Mouse (Mus musculus) adrenal gland, postnatal 4 days (tissue): Measurements from ENCODE around the gene Dab1. TPM values are rescaled to one million over a fixed set of nuclear protein-coding genes. Genes with fewer than 3 reads are reported as not detected.

Source experiments
- DNase-seq, 2 experiments: peaks; one replicate each; pipeline ENCODE4 v3.0.0; 2021 to 2022; ENCODE audit warnings: low spot score in 2 of 2, mixed read lengths in 2 of 2
- total RNA-seq, 2 experiments: library from RNA; stranded (reverse); gene quantifications; 2 replicates each; pipeline ENCODE4 v1.2.3; 2021

The Dab1 gene
- total RNA-seq, 2 experiments from 2014 or later, result 2.1 to 4.3 TPM

DNA sequence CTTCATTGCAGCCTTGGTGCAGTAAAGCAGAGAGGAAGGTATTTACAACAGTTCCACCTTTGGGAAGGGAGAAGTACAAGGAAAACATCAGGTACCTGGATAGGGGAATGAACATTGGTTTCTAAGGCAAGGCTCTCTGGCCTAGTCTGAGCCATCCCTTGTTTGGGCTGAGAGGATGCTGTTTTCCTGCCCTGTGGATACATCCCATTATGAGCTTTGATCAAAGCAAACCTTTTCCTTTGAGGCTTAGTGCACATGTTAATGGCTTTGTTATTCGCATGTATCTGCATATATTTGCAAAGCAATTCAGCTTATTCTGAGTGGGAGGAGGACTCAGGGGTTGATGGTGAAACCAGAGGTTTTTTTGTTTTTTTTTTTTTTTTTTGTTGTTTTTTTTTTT, 185.3 kb downstream of the Dab1 start:
- no peak for DNase-seq

DNA sequence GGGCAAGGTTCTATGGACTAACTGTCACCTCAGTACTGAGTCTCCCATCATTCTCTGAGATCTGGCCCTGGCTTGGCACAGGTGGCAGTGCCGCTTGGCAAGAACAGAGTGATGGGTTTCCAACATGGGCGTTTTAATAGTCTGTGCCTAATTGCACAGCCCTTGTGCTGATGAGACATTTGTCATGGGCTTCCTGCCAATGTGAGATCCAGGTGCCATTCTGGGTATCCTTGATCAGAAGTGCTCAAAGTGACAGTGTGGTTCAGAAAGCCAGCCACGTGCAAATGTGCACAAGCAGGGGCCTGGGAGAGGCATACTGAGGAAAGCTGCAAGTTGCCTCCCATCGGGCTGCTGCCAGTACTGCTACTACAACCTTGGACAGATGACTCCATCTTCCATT, 203.5 kb downstream of the Dab1 start:
- DNase-seq, result no peak

DNA sequence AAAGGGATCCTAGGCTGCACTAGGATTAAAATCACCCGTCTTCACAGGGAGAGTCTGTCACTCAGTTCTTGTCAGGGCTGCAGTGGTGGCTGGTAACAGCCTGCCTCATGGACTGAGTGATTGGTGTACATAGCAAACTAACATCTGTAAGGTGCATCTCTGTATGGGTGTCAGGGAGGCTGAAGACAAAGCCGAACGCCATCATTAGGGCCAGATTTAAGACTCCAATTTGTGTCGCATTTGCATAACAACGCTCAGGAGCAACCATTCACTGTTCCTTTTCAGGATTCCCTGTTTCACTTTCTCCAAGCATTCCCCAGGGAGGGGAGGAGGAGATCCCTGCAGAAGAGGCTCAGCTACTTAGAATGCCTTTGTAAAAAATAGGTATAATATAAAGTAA, 219.2 kb downstream of the Dab1 start:
- no peak for DNase-seq

DNA sequence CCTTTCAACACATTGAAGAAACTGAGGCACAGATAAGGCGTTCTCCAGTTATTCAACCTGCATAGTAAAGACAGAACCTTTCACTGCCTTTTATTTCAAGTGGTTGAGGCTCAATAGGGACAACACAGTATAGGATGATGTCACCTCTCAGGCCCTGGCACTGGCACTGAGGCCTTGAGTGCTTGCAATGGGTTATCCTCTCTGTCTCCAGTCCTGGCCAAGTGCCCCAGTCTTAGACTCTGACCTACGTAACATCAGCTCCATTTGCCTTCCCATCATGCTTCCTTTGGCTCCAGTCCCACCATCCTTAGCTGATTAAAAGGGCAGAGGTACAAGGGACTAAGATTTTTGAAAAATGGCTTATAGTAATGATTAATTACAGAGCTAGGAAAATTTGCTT, 220.4 kb downstream of the Dab1 start:
- DNase-seq, result no peak

DNA sequence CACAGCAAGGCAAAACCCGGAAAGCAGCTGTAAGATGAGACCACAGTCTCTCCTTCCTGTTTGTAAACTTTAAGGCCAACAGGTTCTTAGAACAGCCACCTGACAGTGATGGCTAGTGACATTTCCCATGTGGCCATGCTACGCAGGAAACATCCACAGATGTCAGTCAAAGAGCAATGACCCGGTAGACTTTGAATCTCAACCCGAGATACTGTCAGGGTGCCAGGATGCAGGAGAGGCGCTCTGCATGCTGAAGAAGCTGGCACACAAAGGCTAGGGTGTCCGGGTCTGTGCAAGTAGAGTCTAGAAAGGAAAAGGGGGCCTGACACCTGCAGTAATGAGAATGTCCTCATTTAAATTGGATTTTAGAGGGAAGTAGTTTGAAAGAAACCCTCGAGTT, 222.0 kb downstream of the Dab1 start:
- no peak for DNase-seq

DNA sequence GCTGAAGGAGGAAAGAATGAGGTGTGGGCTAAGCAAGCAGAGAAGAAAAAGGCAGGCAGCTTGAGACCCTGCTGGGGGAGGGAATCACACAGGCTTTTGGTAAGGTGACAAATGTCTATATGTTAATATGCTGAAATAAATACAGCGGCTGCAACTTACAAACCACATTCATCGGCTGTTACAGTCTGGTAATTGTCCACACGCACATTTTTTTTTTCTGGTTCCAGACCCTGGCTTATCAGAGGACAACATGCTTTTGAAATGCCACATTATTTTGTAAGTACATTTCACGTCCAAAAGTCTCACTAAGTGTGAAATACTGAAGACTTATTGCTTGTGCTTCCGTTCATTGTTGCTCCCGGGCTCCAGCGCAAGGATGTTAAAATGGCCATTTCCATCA, 225.5 kb downstream of the Dab1 start:
- no peak for DNase-seq

DNA sequence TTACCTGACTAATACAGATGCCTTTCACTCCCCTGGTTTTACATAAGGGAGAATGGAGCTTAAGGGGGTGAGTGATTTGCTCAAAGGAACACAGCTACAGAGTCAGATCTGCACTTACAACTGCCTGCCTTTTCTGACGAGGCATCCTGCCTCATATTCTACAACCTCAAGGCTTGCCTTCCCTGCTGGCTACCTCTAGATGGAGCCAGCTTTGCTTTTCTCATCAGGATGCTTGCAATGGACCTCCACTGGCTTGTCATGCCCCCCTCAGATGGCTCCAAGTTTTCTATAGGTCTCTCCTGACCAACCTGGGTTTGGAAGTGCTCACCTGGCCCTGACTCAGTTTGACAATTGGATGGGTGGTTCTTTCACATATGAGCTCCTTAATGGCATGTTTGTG, 238.0 kb downstream of the Dab1 start:
- DNase-seq, result no peak

DNA sequence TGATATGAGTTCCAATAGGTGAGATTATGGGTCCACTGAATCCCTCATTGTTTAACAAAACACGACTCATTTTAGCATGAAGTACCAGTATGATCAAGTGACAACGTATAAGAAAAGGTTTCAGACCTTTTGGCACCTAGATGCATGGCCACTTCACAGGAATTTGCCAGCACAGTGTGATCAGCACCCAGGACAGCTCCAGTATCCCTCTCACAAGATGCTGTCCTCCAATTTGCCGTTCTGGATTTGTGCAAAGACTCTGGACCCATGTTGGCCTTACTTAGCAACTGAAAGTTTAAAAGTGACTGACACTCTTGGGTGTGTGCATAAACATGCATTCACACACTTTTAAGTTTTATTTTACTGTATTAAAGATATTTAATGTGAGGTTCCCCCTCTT, 256.4 kb downstream of the Dab1 start:
- DNase-seq, result peak in 1 of 2 experiments; percentile 2

DNA sequence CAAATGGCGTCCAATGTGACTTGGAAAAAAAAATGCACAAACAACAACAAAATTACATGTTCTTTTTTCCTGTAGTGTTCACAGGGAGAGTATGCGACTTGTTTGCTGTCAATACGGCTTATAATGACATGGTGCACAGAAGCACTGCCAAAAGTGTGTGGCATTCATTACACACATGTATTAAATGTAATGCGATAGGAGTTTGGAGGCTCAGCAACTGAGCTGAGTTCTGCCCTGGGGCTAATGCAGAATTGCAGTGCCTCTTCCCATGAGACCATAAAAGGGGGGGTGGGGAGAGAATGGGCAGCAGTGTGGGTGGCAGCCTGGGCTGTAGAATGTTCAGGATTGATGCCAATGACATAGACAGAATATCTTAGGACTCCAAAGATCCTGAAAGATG, 259.7 kb downstream of the Dab1 start:
- DNase-seq, result no peak

DNA sequence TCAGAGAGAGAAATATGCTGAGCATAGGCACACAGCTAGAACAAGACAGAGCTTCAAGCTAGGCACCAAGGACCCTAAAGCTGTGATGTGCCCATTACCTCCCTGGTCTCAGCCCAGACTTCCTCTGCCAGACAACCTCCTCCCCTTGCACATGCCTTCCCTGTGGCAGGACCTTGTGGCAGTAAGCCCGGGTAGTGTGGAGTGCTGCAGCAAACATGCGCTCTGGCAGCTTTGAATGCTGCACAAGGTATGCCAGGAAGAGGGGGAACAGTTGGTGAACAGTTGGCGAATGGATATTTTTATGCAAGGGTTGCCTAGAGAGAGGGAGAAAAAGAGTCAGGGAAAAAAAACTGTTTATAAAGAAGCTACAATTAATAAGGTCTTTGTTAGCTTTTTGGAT, 262.5 kb downstream of the Dab1 start:
- no peak for DNase-seq

DNA sequence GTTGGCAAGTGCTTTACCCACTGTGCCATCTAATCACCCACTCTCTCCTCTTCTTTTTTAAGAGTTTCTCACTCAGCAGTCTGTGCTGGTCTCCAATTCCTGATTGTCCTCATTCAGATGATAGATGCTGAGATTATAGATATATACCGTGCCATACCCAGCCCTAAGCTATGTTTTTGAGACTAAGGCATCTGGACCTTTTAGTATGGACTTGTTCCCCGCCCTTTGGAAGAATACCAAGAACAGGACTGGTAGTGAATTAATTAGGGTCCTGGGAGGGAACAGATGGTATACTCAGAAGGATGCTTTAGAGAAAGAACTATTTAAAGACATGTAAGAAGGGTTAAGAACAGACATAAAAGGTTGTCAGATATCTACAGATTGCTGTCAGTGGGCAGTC, 268.9 kb downstream of the Dab1 start:
- no peak for DNase-seq

DNA sequence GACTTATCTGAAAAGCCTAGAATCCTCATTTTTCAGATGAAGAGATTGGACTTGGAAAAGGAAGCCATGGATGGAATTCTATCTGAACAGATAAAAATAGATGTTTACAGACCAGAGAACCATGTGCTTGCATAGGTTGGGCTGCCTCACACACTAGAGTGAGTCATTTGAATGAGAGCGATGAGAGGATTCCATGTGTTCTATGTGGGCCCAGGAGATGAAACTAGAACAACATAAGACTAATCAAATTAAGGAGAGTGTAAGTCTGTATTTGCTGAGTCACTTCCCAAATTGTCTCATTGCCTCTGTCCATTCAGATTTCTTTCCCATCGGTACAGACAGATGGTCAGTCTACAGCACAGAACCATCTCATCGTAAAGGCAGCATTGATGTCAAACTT, 270.0 kb downstream of the Dab1 start:
- no peak for DNase-seq

DNA sequence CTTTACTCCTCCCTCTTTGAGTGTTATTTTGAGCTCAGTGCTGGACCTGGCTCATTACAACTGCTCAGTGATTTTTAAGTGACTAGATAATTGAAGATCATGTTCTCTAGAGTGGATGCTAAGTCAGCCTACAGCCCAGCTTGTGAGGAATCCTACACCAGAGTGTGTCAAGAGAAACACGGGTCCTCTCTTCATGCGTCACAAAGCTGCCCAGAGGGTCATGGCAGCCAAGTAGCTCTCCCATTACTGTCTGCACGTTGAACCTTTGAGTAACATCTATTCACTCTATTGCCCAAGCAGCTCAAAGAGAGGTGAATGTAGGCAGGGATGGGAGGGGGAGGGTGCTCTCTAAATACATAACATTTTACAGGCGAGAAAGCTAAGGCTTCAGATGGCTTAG, 277.6 kb downstream of the Dab1 start:
- DNase-seq, result no peak

DNA sequence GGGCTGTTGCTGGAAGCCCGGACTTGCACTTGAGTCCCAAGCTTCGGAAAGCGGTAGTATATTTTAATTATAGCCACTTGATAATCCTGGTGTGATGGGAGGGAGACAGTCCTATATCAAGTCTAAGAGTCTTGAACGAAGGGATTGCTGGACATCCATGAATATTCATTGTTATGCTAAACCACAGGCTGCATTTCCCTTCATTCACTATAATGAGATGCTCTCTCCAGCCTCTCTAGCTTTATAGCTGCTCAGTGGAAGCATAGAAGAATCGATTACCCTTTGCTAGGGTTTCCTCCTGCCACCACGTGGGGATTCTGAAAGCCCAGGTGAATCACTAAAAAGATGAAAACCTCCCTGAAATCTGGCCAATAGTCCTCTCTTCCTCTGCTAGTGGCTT, 278.5 kb downstream of the Dab1 start:
- DNase-seq, result no peak

DNA sequence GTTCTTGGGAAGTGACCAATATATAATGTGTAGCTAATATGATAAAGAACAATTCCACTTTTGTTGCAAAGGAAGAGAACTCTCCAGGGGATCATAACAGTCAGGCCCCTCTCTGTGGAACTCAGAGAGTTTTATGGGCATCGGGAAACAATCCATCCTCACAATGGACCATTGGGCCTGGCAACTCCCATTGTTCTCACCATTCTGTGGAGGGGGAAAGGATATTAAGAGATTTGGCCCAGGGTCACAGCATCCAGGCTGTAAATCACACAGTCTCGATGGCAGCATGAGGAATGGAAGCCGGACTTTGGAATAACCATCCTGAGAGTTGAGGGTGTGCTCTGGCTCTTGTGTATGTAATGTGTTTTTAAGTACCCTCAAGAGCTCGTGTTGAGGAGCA, 292.3 kb downstream of the Dab1 start:
- DNase-seq, result no peak

DNA sequence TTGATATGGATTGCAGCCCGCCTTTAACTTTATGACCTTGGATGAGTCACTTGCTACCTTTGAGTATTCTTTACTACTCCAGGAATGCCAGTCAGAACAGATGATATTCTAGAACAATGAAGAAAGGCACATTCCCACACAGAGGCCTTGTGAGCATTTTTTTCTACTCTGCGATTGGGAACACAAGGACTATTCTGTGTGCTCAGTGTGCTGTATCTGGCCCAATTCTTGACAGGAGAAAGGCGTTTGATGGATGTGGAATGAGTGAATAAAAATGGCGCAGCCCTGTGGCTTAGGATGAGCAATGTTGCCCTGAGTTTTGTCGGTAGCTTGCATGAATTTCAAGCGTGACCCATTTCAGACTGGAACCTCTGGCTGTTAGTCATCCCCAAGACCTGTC, 292.9 kb downstream of the Dab1 start:
- no peak for DNase-seq

DNA sequence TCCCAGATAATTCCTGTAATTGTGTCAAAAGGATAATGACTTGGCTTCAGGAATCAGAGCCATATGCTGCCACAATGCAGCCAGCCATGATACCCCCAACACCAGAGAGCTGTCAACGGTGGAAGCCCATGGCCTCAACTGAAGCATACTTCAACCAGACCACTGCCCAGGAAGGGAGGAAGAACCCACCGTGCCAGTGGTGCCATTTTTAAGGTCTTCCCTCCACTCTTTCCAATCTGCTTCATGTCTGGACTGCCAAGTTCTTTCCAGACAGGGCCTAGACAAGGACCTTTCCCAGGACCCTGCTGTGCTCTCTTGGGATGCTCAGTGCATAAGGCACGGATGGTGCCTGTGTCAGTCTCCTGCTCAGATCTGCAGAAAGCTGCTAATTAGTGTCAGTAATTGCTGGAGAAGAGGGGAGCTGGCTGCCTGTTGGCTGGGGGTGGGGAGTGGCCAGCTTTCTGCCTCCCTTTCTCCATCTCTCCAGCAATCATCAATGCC, 303.3 kb downstream of the Dab1 start:
- DNase-seq, result no peak

DNA sequence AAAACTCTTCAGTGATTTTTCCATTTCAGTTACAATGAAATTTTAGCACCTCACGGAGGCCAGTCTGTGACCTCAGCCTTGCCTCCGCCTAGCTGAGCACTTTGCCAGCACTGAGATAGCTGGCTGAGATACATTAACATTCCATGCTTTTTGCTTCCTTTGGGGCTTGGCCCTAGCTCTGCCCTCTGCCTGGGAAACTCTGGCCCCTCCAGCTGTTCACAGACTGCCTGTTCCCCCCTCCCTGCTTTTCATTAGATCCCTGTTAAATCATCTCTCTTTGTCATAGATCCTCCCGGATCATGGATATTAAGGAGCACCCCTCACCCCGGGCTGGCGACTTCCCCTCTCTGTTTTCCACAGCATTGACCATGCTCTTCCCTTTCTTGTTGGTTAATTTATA, 307.5 kb downstream of the Dab1 start:
- DNase-seq, result no peak

DNA sequence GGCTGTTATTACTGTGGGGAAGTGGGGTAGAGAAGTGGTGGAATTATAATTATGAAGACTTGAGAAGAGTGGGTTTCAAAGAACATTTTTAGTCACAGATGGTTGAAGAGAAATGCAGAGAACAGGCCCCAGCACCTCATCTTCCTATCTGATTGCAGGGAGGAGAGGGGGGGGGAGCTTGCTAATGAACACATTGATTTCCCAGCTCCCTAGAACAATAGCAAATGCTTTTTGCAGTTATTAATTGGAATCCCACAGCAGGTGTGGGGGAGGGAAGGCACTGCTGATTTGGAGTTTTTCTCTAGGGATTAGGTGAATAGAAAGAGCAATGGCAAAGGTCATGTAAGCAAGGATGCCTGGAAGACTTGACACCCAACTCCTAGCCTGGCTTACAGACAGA, 310.5 kb downstream of the Dab1 start:
- no peak for DNase-seq

DNA sequence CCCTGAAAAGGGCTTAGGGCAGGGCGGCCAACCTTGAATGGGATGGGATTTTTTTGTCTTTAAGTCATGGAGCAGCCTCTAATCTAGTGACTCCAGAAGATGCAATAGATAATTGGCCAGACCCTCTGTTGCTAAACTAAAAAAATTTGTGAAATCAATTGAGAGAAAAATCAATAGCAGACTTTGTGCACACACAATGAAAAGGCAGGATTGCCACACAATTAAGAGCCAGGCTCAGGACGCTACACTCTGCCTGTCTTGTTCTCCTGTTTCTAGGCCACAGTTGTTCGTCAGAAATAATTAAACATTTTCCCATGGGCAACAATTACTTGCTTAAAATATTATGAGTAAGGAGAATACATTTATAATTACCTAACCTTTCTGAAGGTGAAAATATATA, 315.2 kb downstream of the Dab1 start:
- no peak for DNase-seq

DNA sequence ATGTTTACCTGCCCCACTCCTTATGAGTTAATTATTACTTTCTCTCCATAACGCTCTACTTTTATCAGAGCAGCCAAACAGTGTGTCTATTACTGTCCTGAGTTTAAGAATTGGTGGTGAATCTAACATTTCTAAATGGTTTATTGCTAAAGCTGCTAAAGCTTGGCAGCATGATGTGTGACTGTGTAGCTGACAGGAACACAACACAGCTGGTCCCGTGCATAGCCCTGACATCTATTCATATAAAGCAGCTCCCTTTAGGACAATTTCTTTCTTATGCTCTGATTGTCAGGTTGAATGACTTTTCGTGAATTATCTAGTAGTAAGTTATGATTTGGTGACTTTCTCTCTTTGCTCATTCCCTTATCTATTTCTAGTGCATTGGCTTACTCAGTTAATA, 329.1 kb downstream of the Dab1 start:
- no peak for DNase-seq

DNA sequence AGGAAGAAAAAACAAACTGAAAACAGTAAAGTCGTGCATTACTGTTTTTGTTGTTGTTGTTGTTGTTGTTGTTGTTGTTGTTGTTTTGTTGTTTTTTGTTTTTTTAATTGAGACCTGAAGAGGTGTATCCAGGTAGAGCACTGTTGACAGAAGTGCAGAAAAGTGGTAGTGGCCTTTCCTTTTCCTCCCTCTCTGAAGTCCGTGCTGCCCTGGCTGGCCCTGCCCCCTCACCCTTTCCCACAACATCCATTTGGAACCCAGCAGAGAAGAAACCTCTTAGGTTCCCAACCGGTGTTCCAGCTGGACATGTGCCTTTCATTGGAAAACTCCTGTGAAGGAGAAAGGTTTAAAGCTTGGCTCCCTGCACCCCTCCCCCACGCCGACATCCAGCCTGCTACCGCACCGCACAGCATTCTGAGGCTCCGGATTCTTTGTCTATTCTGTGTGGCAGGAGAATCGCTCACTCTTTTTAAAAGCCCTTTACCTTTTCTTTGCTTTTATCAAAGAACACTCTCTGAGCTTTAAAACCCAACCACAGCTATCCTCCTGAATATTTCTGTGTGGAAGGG, 334.6 kb downstream of the Dab1 start:
- DNase-seq, result no peak

DNA sequence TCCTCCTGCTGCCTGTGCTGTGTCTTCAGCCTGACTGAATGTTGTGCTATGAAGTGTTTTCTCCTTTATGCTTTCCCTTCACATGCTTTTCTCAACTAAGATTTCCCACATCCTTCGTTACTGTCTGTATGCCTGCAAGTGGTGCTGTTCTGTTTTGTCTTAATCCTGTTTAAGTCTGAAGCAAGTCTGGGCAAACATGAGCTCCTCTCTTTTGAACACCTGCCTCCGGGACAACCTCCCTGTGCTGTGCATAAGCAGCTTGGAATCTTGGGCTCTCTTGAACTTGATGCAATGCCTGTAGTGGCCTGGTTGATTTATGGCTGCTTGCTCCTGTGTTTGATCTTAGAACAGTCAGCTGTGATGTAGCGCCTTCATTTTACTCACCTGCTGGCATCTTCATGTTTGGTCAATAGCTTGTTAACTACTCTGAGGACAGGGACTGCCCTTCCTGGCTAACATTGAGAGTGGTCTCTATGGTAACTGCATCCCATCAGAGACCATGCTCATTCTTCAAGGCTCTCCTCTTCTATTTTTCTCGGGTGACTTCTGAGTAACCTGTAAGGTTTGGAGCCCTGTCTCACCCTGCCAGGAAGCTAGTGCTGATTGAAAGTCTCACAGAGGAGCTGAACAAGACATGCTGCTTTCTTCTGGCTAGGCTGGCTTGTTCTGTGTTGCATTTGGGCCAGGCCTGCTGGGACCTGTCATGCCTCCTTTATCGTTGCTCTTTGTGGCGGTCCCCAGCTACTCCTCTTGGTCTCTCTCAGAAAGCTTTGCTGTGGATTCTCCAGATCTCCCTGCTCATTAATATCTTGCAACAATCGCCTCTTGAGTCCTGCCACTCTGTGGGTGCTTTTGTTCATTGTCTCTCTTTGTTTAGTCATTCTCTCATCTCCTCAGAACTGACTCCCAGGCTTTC, 342.2 kb downstream of the Dab1 start:
- no peak for DNase-seq
